ENCODE assay signal across 8 mouse cellular contexts in the genomic region with DNA sequence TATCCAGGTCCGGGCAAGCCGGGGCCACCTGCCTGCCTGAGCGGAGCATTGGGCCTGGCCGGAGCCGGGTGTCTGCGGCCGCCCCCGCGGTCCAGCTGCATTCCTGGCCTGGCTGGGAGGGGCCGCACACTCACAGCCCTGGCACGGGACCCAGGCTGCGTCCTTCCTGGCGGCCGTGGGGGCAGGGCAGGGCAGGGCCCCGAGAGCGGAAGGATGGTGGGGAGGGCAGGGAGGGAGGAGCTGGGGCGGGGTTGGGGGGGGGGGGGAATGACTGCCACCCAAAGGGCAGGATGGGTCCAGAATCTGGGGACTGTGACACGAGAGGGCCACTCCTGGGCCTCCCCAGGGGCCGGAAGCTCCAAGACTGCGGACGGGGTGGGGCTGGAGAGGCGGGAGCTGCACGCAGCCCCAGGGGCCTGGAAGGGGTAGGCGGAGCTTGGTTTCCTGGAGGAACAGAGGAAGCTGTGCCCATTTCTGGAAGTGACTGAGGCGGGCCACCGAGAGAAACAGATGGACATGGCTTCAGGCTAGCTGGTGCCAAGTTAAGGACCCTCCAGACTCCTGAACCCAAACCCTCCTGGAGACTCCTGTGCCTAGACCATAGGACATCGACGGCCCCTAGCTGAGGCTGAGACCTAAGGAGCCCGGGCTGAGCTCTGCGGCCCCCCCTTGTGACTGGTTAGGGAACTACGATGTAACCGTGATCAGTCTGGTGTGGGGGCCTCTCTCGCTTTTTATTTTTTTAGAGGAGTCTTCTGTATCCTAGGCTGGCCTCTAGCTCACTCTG. TPM values are rescaled to one million over a fixed set of nuclear protein-coding genes. Genes with fewer than 3 reads are reported as not detected.
DNase-seq lines count a peak whose midpoint lies in the region; ATAC-seq lines count a peak whose summit lies in the region.

No protein-coding gene starts in this region.

- H3K4me3 ChIP-seq in forebrain, embryonic 14.5 days (ENCODE audit: low read depth, low read length) = peak overlapping the region; percentile 29
- H3K4me3 ChIP-seq in neural tube, embryonic 14.5 days (ENCODE audit: low read depth, low read length) = peak overlapping the region; percentile 20; the same call in 1 of the 2 replicates

- under 1% methylated on average over 29 of the region's 33 CpGs for WGBS in forebrain, embryonic 14.5 days
- WGBS in neural tube, embryonic 14.5 days = 1% methylated on average over 29 of the region's 33 CpGs

- peak; percentile 25 for ATAC-seq in forebrain, embryonic 14.5 days
- no peak for ATAC-seq in neural tube, embryonic 14.5 days (ENCODE audit: low read depth)

- DNase-seq in ES-CJ7 (ENCODE audit: low read depth, low spot score) = peak; percentile 87
- DNase-seq in cerebellum, adult 11-12 months = peak; percentile 93
- DNase-seq in forebrain, embryonic 14.5 days (ENCODE audit: low spot score) = peak; percentile 77
- DNase-seq in heart, postnatal 14 days = peak; percentile 97
- DNase-seq in layer of hippocampus, adult 18-20 months (ENCODE audit: low spot score in 2 of 2) = peak; percentile 82 to 87
- peak; percentile 97 to 98 for DNase-seq in lung, adult 18-20 months
- DNase-seq in thymus, adult 18-20 months = peak; percentile 72 to 82

- no peaks in the 10 kb centered on the region for H3K9me3 ChIP-seq in forebrain, embryonic 14.5 days (replicated peaks; ENCODE audit: control insufficient read depth, low read length)
- no peaks in the 10 kb centered on the region for H3K9me3 ChIP-seq in neural tube, embryonic 14.5 days (ENCODE audit: control insufficient read depth, low read length)

- H3K27ac ChIP-seq in forebrain, embryonic 14.5 days (ENCODE audit: low read depth, low read length) = peak overlapping the region; percentile 48
- peak overlapping the region; percentile 0; the same call in 1 of the 2 replicates for H3K27ac ChIP-seq in neural tube, embryonic 14.5 days (ENCODE audit: low read depth, low read length)

- no peaks in the 10 kb centered on the region for H3K36me3 ChIP-seq in forebrain, embryonic 14.5 days (ENCODE audit: control insufficient read depth, insufficient read depth, low read length)
- no peaks in the 10 kb centered on the region for H3K36me3 ChIP-seq in neural tube, embryonic 14.5 days (ENCODE audit: control insufficient read depth, insufficient read depth, low read length)

- H3K27me3 ChIP-seq in forebrain, embryonic 14.5 days (replicated peaks; ENCODE audit: control insufficient read depth, insufficient read depth, low read length) = no peaks in the 10 kb centered on the region
- no peaks in the 10 kb centered on the region for H3K27me3 ChIP-seq in neural tube, embryonic 14.5 days (ENCODE audit: control insufficient read depth, insufficient read depth, low read length)

- peak overlapping the region; percentile 60 for H3K9ac ChIP-seq in forebrain, embryonic 14.5 days (ENCODE audit: low read length)
- peak overlapping the region; percentile 32 for H3K9ac ChIP-seq in neural tube, embryonic 14.5 days (replicated peaks; ENCODE audit: low read depth, low read length)

- H3K4me2 ChIP-seq in forebrain, embryonic 14.5 days (ENCODE audit: low read length) = peak overlapping the region; percentile 51
- H3K4me2 ChIP-seq in neural tube, embryonic 14.5 days (ENCODE audit: low read depth, low read length) = peak overlapping the region; percentile 34

- peaks cover 3% of the 10 kb centered on the region; the same call in 1 of the 2 replicates for H3K4me1 ChIP-seq in forebrain, embryonic 14.5 days (ENCODE audit: control insufficient read depth, insufficient read depth, low read length)
- H3K4me1 ChIP-seq in neural tube, embryonic 14.5 days (ENCODE audit: control insufficient read depth, insufficient read depth, low read length) = 0 out of 2 replicates have a peak, but pooled peaks cover 2% of the 10 kb centered on the region

- intact Hi-C loops in heart, postnatal 14 days (cut with DNase I) = no loop called here

RNA-seq across cellular contexts. Expression of a gene that starts 4.0 kb away (rescaled TPM):
- 8.6 and 9.7 TPM in 2 replicates for polyA plus RNA-seq in forebrain, embryonic 14.5 days (2014; fragmentation: Nextera tagmentation; extraction: Ambion mirVana)
- total RNA-seq in heart, postnatal 14 days (2021) = 10 to 100 TPM; 10.9 to 11.4 TPM
- total RNA-seq in layer of hippocampus, adult 18-20 months (2021) = 10 to 100 TPM in 1 of 2 experiments, 1 to 10 TPM in 1; 8.7 to 11.5 TPM
- 6.1 and 10.7 TPM in 2 replicates for polyA plus RNA-seq in neural tube, embryonic 14.5 days (2014; fragmentation: Nextera tagmentation; extraction: Ambion mirVana)

RNA-seq across cellular contexts. Expression of a gene that starts 8.4 kb away (rescaled TPM):
- 0.55 and 0.73 TPM in 2 replicates for polyA plus RNA-seq in forebrain, embryonic 14.5 days (2014; fragmentation: Nextera tagmentation; extraction: Ambion mirVana)
- 1 to 10 TPM; 1.4 to 2.8 TPM for total RNA-seq in heart, postnatal 14 days (2021)
- under 1 TPM; 0.25 to 0.35 TPM for total RNA-seq in layer of hippocampus, adult 18-20 months (2021)
- 0.43 and 1.1 TPM in 2 replicates for polyA plus RNA-seq in neural tube, embryonic 14.5 days (2014; fragmentation: Nextera tagmentation; extraction: Ambion mirVana)

RNA-seq across cellular contexts. Expression of a gene that starts 17.2 kb away (rescaled TPM):
- 12.5 and 14.2 TPM in 2 replicates for polyA plus RNA-seq in forebrain, embryonic 14.5 days (2014; fragmentation: Nextera tagmentation; extraction: Ambion mirVana)
- 1 to 10 TPM; 7.6 to 8.5 TPM for total RNA-seq in heart, postnatal 14 days (2021)
- 1 to 10 TPM; 4.2 to 5.1 TPM for total RNA-seq in layer of hippocampus, adult 18-20 months (2021)
- 5.7 and 10.0 TPM in 2 replicates for polyA plus RNA-seq in neural tube, embryonic 14.5 days (2014; fragmentation: Nextera tagmentation; extraction: Ambion mirVana)

RNA-seq across cellular contexts. Expression of a gene that starts 32.3 kb away (rescaled TPM):
- polyA plus RNA-seq in forebrain, embryonic 14.5 days (2014; fragmentation: Nextera tagmentation; extraction: Ambion mirVana) = 0.08 and 0.27 TPM in 2 replicates
- under 1 TPM; 0.32 to 0.55 TPM for total RNA-seq in heart, postnatal 14 days (2021)
- not detected for total RNA-seq in layer of hippocampus, adult 18-20 months (2021)
- polyA plus RNA-seq in neural tube, embryonic 14.5 days (2014; fragmentation: Nextera tagmentation; extraction: Ambion mirVana) = 1.2 and 2.1 TPM in 2 replicates

RNA-seq across cellular contexts. Expression of a gene that starts 43.0 kb away (rescaled TPM):
- 22.4 and 23.7 TPM in 2 replicates for polyA plus RNA-seq in forebrain, embryonic 14.5 days (2014; fragmentation: Nextera tagmentation; extraction: Ambion mirVana)
- 10 to 100 TPM; 34.3 to 34.9 TPM for total RNA-seq in heart, postnatal 14 days (2021)
- total RNA-seq in layer of hippocampus, adult 18-20 months (2021) = 10 to 100 TPM; 18.5 to 20.1 TPM
- polyA plus RNA-seq in neural tube, embryonic 14.5 days (2014; fragmentation: Nextera tagmentation; extraction: Ambion mirVana) = 12.1 and 23.0 TPM in 2 replicates
